Mouse (Mus musculus) large intestine, adult 2 months (tissue): ENCODE measurements around the gene Pon2. TPM values are rescaled to one million over a fixed set of nuclear protein-coding genes. Genes with fewer than 3 reads are reported as not detected.
"Not testable (repeated sequence)": the region's sequence is repeated elsewhere in the genome, so short reads cannot be mapped to it uniquely, and the experiment has no call there.

Experiments
- DNase-seq: peaks from one replicate; pipeline ENCODE4 v3.0.0-alpha.2; 2012; ENCODE audit warnings: low read depth, low spot score
- WGBS: fragments of 180-500 bp; shearing (Covaris S2); methylation state at CpG from one replicate; pipeline ENCODE4 v1.1.7; 2018; 5-methylcytosine and 5-hydroxymethylcytosine counted together
- polyA plus RNA-seq: library from polyadenylated mRNA; depleted of rRNA; stranded (reverse); fragments of >200 nt; gene quantifications from 2 replicates; pipeline ENCODE4 v1.2.3, GENCODE M21; 2012; rRNA removed

Gene Pon2
- polyA plus RNA-seq, 1 experiment: 28.7 TPM

DNA sequence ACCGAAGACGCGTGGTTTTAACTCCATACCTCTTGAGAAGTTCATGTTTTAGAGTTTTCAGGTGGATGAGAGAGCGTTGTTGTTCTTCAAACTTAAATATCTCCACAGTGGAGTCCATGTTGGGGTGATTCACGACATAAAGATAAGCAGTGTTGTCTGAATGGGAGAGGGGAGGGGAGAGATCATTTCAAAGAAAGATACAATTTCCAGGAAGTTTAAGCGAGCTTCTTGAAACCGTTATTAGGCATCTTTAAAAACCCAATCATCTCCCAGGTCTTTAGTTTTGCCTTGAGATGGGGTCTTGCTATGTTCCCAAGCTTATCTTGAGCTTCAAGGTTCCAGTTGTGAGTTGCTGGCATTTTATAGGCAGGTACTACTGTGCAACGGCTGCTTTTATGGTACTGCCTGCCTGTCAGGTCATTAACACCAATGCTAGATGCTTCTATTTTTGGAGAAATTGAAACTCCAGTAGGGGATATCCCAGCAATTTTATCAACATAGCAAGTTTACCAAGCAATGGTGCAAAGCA, 61.3 kb downstream of the Pon2 start:
- 90% methylated on average over 8 of the region's 8 CpGs for WGBS
- DNase-seq: no peak

DNA sequence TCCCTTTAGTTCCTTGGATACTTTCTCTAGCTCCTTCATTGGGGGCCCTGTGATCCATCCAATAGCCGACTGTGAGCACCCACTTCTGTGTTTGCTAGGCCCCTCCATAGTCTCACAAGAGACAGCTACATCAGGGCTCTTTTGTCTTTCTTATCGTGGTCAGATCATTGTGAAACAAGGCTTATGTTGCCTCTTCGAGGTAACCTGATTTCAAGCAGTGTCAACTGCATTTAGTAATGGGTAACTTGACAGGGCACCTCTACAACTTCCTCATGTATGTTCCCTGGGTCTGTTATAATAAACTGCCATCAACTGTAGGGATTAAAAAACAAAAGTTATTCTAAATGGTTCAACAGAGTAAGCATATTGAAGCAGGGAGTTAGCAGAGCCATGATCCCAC, 63.7 kb downstream of the Pon2 start:
- WGBS: 71% methylated on average over 3 of the region's 3 CpGs

DNA sequence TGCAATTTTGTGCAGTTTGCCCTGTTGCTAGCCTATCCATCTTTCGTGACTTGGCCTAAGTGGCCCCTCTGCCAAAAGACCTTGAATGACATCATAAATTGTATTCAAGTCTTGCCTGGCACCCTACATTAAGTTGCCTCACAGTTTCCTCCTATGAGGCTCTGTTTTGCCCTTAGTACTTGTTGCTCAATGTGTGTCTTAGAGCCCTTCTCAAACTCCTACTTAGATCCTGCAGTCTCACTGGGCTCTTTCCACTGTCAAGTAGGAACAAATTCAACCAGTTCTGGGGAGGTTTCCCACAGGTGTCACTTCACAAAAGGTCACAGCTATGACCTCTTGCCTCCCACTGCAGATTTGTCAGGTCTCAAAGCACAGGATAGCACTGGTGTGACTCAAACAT, 64.4 kb downstream of the Pon2 start:
- no peak for DNase-seq
- 98% methylated on average over 1 of the region's 1 CpGs for whole genome bisulfite sequencing

More for the DNA sequence above, 63.7 kb downstream of the Pon2 start:
- DNase-seq: no peak

DNA sequence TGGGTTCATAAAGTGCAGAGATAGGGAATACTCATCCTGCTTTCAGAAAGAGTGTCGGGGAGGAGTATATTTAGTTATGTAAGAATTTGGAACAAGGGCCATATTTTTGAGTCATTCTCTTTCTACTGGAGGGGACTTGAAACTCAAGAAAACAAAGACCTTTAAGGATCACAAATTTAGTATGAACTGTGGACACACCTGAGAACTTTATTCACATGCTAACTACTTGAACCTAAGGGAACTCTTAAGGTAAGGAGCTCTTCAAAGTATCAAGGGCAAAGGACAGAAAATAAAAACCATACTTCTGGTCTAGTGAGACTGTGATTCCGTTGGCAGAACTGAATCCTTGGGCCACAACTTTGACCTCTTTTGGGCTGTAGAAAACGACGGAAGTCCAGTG, 66.2 kb downstream of the Pon2 start:
- 93% methylated on average over 4 of the region's 4 CpGs for WGBS
- no peak for DNase-seq

- DNase-seq: no peak
- WGBS: 70% methylated on average over 5 of the region's 5 CpGs
Measured at GRCm38 (mm10) chr6:5230261-5230660, 68.0 kb downstream of the Pon2 start.

- 90% methylated on average over 2 of the region's 2 CpGs for WGBS
- not testable (repeated sequence) for DNase-seq
Measured at GRCm38 (mm10) chr6:5223551-5223950, 74.7 kb downstream of the Pon2 start.

DNA sequence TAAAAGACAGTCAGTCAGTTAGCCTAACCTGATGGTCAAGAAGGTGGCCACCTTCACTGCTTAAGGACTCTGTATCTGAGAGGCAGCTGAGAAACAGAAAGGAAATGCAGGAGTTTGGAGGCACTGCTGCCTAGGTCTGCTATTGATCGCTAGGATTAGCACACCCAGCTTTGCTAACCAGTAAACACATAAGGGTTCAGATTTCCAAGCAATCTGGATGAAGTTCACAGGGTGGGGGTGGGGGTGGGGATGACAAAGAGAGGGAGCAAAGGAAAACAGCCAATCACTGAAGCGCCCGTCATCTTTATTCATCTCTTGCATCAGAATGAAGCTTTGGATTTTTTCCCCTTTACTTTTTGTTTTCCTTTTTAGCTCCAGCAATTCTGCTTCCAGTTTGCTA, 76.2 kb downstream of the Pon2 start:
- DNase-seq: no peak
- 83% methylated on average over 3 of the region's 3 CpGs for WGBS

- WGBS: 80% methylated on average over 4 of the region's 4 CpGs
Measured at GRCm38 (mm10) chr6:5218190-5218589, 80.1 kb downstream of the Pon2 start.

More at GRCm38 (mm10) chr6:5218190-5218589, 80.1 kb downstream of the Pon2 start:
- peak; percentile 32 for DNase-seq

Other genes starting within 250 kb of the Pon2 start
- gene Pon1, start 104.5 kb downstream of the Pon2 start, polyA plus RNA-seq: 0.07 and 0.22 TPM in 2 replicates
- gene Pon3, start 42.2 kb downstream of the Pon2 start, polyA plus RNA-seq: 15.0 and 18.7 TPM in 2 replicates
- gene Asb4, start 84.9 kb upstream of the Pon2 start, polyA plus RNA-seq: 0.10 and 0.15 TPM in 2 replicates
- 0.97 and 1.8 TPM in 2 replicates for gene Pdk4, start 197.9 kb upstream of the Pon2 start, polyA plus RNA-seq